Mouse (Mus musculus): Measurements from ENCODE around the gene Wipi1. TPM values are rescaled to one million over a fixed set of nuclear protein-coding genes. Genes with fewer than 3 reads are reported as not detected.

Gene Wipi1
- polyA plus RNA-seq, 1 experiment from 2014 or later: 15.6 TPM

GRCm38 (mm10) chr11:109544432-109544831 is 67.3 kb downstream of the Wipi1 start:
- Histone ChIP-seq H3K36me3 (ENCODE audit: control insufficient read depth, insufficient read depth, low read length) (no peaks in the 10 kb centered on the region), H3K27me3 (ENCODE audit: control insufficient read depth, insufficient read depth, low read depth, low read length) (no peaks in the 10 kb centered on the region), H3K9me3 (replicated peaks; ENCODE audit: control insufficient read depth, low read length, poor library complexity, severe bottlenecking) (no peaks in the 10 kb centered on the region), H3K9ac (ENCODE audit: low read depth, low read length) (no peak overlapping the region), H3K27ac (ENCODE audit: low read length) (no peak overlapping the region), H3K4me2 (ENCODE audit: low read length) (no peak overlapping the region), H3K4me3 (ENCODE audit: low read depth, low read length) (no peak overlapping the region), H3K4me1 (ENCODE audit: control insufficient read depth, insufficient read depth, low read length) (no peaks in the 10 kb centered on the region; the same call in 1 of the 2 replicates)
- ATAC-seq: no peak
- WGBS: 64% methylated on average over 7 of the region's 7 CpGs

- no peak for ATAC-seq
- Histone ChIP-seq H3K4me2 (ENCODE audit: low read length) (no peak overlapping the region), H3K36me3 (ENCODE audit: control insufficient read depth, insufficient read depth, low read length) (no peaks in the 10 kb centered on the region), H3K4me1 (ENCODE audit: control insufficient read depth, insufficient read depth, low read length) (no peaks in the 10 kb centered on the region; the same call in 1 of the 2 replicates), H3K27me3 (ENCODE audit: control insufficient read depth, insufficient read depth, low read depth, low read length) (no peaks in the 10 kb centered on the region), H3K9me3 (replicated peaks; ENCODE audit: control insufficient read depth, low read length, poor library complexity, severe bottlenecking) (no peaks in the 10 kb centered on the region), H3K4me3 (ENCODE audit: low read depth, low read length) (no peak overlapping the region), H3K27ac (ENCODE audit: low read length) (no peak overlapping the region), H3K9ac (ENCODE audit: low read depth, low read length) (no peak overlapping the region)
- 85% methylated on average over 9 of the region's 9 CpGs for WGBS
Measured at GRCm38 (mm10) chr11:109543466-109543865, 68.3 kb downstream of the Wipi1 start.

- Histone ChIP-seq H3K4me2 (ENCODE audit: low read length) (no peak overlapping the region), H3K4me3 (ENCODE audit: low read depth, low read length) (no peak overlapping the region), H3K9me3 (replicated peaks; ENCODE audit: control insufficient read depth, low read length, poor library complexity, severe bottlenecking) (no peaks in the 10 kb centered on the region), H3K36me3 (ENCODE audit: control insufficient read depth, insufficient read depth, low read length) (no peaks in the 10 kb centered on the region), H3K9ac (ENCODE audit: low read depth, low read length) (no peak overlapping the region), H3K4me1 (ENCODE audit: control insufficient read depth, insufficient read depth, low read length) (no peaks in the 10 kb centered on the region; the same call in 1 of the 2 replicates), H3K27ac (ENCODE audit: low read length) (no peak overlapping the region), H3K27me3 (ENCODE audit: control insufficient read depth, insufficient read depth, low read depth, low read length) (no peaks in the 10 kb centered on the region)
- ATAC-seq: no peak
- WGBS: 39% methylated on average over 6 of the region's 6 CpGs
Measured at GRCm38 (mm10) chr11:109539290-109539689, 72.5 kb downstream of the Wipi1 start.

GRCm38 (mm10) chr11:109536939-109537338 is 74.8 kb downstream of the Wipi1 start:
- Histone ChIP-seq H3K27ac (ENCODE audit: low read length) (no peak overlapping the region), H3K4me3 (ENCODE audit: low read depth, low read length) (no peak overlapping the region), H3K4me1 (ENCODE audit: control insufficient read depth, insufficient read depth, low read length) (no peaks in the 10 kb centered on the region; the same call in 1 of the 2 replicates), H3K27me3 (ENCODE audit: control insufficient read depth, insufficient read depth, low read depth, low read length) (no peaks in the 10 kb centered on the region), H3K9ac (ENCODE audit: low read depth, low read length) (no peak overlapping the region), H3K36me3 (ENCODE audit: control insufficient read depth, insufficient read depth, low read length) (no peaks in the 10 kb centered on the region), H3K9me3 (replicated peaks; ENCODE audit: control insufficient read depth, low read length, poor library complexity, severe bottlenecking) (no peaks in the 10 kb centered on the region), H3K4me2 (ENCODE audit: low read length) (no peak overlapping the region)
- WGBS: 83% methylated on average over 5 of the region's 5 CpGs
- ATAC-seq: no peak

GRCm38 (mm10) chr11:109535966-109536365 is 75.8 kb downstream of the Wipi1 start:
- Histone ChIP-seq H3K9me3 (replicated peaks; ENCODE audit: control insufficient read depth, low read length, poor library complexity, severe bottlenecking) (no peaks in the 10 kb centered on the region), H3K4me3 (ENCODE audit: low read depth, low read length) (no peak overlapping the region), H3K27me3 (ENCODE audit: control insufficient read depth, insufficient read depth, low read depth, low read length) (no peaks in the 10 kb centered on the region), H3K27ac (ENCODE audit: low read length) (no peak overlapping the region), H3K4me1 (ENCODE audit: control insufficient read depth, insufficient read depth, low read length) (no peaks in the 10 kb centered on the region; the same call in 1 of the 2 replicates), H3K36me3 (ENCODE audit: control insufficient read depth, insufficient read depth, low read length) (no peaks in the 10 kb centered on the region), H3K9ac (ENCODE audit: low read depth, low read length) (no peak overlapping the region), H3K4me2 (ENCODE audit: low read length) (no peak overlapping the region)
- WGBS: 86% methylated on average over 6 of the region's 6 CpGs
- ATAC-seq: no peak

- no peaks in the 10 kb centered on the region for H3K27me3 ChIP-seq (ENCODE audit: control insufficient read depth, insufficient read depth, low read depth, low read length)
- no peak for ATAC-seq
- H3K4me1 ChIP-seq (ENCODE audit: control insufficient read depth, insufficient read depth, low read length): no peaks in the 10 kb centered on the region
- no peaks in the 10 kb centered on the region for H3K36me3 ChIP-seq (ENCODE audit: control insufficient read depth, insufficient read depth, low read length)
- no peak overlapping the region for H3K4me2 ChIP-seq (ENCODE audit: low read length)
- no peak overlapping the region for H3K27ac ChIP-seq (ENCODE audit: low read length)
- H3K9me3 ChIP-seq (replicated peaks; ENCODE audit: control insufficient read depth, low read length, poor library complexity, severe bottlenecking): no peaks in the 10 kb centered on the region
- WGBS: 84% methylated on average over 4 of the region's 4 CpGs
- no peak overlapping the region for H3K9ac ChIP-seq (ENCODE audit: low read depth, low read length)
- H3K4me3 ChIP-seq (ENCODE audit: low read depth, low read length): no peak overlapping the region
Measured at GRCm38 (mm10) chr11:109530030-109530429, 81.7 kb downstream of the Wipi1 start.

GRCm38 (mm10) chr11:109525571-109525970 is 86.2 kb downstream of the Wipi1 start:
- Histone ChIP-seq H3K4me1 (ENCODE audit: control insufficient read depth, insufficient read depth, low read length) (no peaks in the 10 kb centered on the region), H3K4me3 (ENCODE audit: low read depth, low read length) (no peak overlapping the region), H3K36me3 (ENCODE audit: control insufficient read depth, insufficient read depth, low read length) (no peaks in the 10 kb centered on the region), H3K27me3 (ENCODE audit: control insufficient read depth, insufficient read depth, low read depth, low read length) (no peaks in the 10 kb centered on the region), H3K9ac (ENCODE audit: low read depth, low read length) (no peak overlapping the region), H3K4me2 (ENCODE audit: low read length) (no peak overlapping the region), H3K27ac (ENCODE audit: low read length) (no peak overlapping the region), H3K9me3 (replicated peaks; ENCODE audit: control insufficient read depth, low read length, poor library complexity, severe bottlenecking) (no peaks in the 10 kb centered on the region)
- no peak for ATAC-seq
- 93% methylated on average over 4 of the region's 4 CpGs for WGBS

GRCm38 (mm10) chr11:109524869-109525268 is 86.9 kb downstream of the Wipi1 start:
- no peak overlapping the region for H3K4me3 ChIP-seq (ENCODE audit: low read depth, low read length)
- WGBS: 89% methylated on average over 5 of the region's 5 CpGs
- H3K9me3 ChIP-seq (replicated peaks; ENCODE audit: control insufficient read depth, low read length, poor library complexity, severe bottlenecking): no peaks in the 10 kb centered on the region
- H3K36me3 ChIP-seq (ENCODE audit: control insufficient read depth, insufficient read depth, low read length): no peaks in the 10 kb centered on the region
- no peak overlapping the region for H3K9ac ChIP-seq (ENCODE audit: low read depth, low read length)
- H3K4me1 ChIP-seq (ENCODE audit: control insufficient read depth, insufficient read depth, low read length): no peaks in the 10 kb centered on the region
- H3K27me3 ChIP-seq (ENCODE audit: control insufficient read depth, insufficient read depth, low read depth, low read length): no peaks in the 10 kb centered on the region
- no peak for ATAC-seq
- H3K4me2 ChIP-seq (ENCODE audit: low read length): no peak overlapping the region
- H3K27ac ChIP-seq (ENCODE audit: low read length): no peak overlapping the region

All from midbrain, embryonic 16.5 days (tissue).